Mouse (Mus musculus): ENCODE measurements around the gene Mocs3.

DNA sequence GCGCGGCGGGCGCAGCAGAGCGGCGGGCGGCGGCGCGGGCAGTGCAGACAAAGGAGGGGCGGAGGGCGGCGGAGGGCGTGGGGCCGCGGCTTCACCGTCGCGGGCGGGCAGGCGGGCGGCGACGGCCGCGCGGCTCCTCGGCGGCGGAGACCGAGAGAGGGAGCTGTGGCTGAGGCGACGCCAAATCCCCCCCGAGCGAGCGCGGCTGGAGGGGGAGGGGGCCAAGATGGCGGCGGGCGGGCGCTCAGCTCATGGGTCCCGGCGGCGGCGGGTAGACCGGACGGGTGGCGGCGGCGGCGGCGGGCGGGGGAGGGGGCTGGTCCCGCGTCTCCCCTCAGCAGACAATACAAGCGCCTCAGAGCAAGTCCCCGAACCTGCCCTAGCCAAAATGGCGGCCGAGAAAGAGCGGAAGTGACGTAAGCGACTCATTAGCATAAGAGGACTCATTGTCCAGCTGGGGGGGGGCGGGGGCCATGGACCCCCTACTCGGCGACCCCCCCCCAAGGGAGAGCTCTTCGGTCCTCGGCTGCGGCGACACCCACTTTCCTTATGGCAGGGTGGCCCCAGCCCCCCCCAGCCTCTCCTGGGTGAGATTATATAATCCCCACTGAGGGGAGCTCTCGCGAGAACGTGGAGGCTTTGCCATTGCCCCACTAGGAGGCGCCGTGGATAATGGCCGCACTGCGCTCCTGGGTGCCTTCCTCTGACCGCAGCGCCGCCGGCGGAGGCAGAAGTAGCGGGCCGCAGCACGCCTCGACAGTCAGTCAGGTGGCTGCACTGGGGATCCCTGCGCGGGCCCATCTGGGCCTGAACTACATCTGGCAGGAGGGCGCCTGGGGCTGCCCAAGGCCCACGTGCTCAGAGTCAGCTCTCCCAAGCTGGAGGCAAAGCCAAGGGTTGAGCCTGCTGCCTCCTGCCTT, 23.4 kb upstream of the Mocs3 start, which contains the start of gene Adnp:
- peak; percentile 73 for TF ChIP-seq CTCF (IDR thresholded peaks at IDR 0.05; ENCODE audit: borderline replicate concordance, extremely low read depth, insufficient read depth, insufficient read length)
- no peak; the same call in 1 of the 2 replicates for TF ChIP-seq POLR2A (IDR thresholded peaks at IDR 0.05; ENCODE audit: borderline replicate concordance, extremely low read depth, insufficient read depth, insufficient read length, poor library complexity, severe bottlenecking)

Measured in brain, embryonic 14.5 days (tissue).